Mouse (Mus musculus): Measurements from ENCODE around the gene Ide. TPM values are rescaled to one million over a fixed set of nuclear protein-coding genes. Genes with fewer than 3 reads are reported as not detected.

The Ide gene
- polyA plus RNA-seq, 1 experiment from 2014 or later: 104 TPM

GRCm38 (mm10) chr19:37308941-37309340 lies 28.7 kb downstream of the Ide start:
- in situ Hi-C loops (cut with MboI; ENCODE audit: low pct_unique_long_range_greater_than_20kb): no loop called here
- CTCF ChIA-PET: no interaction called here
- no peak for TF ChIP-seq CTCF (IDR thresholded peaks at IDR 0.05)
- ATAC-seq: no peak
- POLR2A ChIA-PET: no interaction called here
- no peaks in the 10 kb centered on the region for H3K27me3 ChIP-seq
- no peak for DNase-seq (ENCODE audit: low read depth, low spot score)

GRCm38 (mm10) chr19:37307826-37308545 lies 29.7 kb downstream of the Ide start:
- H3K27me3 ChIP-seq: no peaks in the 10 kb centered on the region
- TF ChIP-seq CTCF (IDR thresholded peaks at IDR 0.05): no peak
- in situ Hi-C loops (cut with MboI; ENCODE audit: low pct_unique_long_range_greater_than_20kb): no loop called here
- ChIA-PET CTCF (no interaction called here), POLR2A (interaction anchor here (0.6 kb wide), 1 partner anchor 1016 kb away, joined by 4 read pairs; no protein-coding TSS in a partner anchor)
- ATAC-seq (no peak), DNase-seq (ENCODE audit: low read depth, low spot score) (no peak)

- DNase-seq (ENCODE audit: low read depth, low spot score) (no peak), ATAC-seq (no peak)
- in situ Hi-C loops (cut with MboI; ENCODE audit: low pct_unique_long_range_greater_than_20kb): no loop called here
- ChIA-PET CTCF (interaction anchor here (1.3 to 1.6 kb wide), 2 partner anchors 16 kb away, joined by 3 to 6 read pairs; no protein-coding TSS in a partner anchor), POLR2A (no interaction called here)
- no peak for TF ChIP-seq CTCF (IDR thresholded peaks at IDR 0.05)
- no peaks in the 10 kb centered on the region for H3K27me3 ChIP-seq
These were observed 31.5 kb downstream of the Ide start for GRCm38 (mm10) chr19:37306176-37306575.

- CTCF ChIA-PET: interaction anchor here (1.2 kb wide), 1 partner anchor 25 kb away, joined by 3 read pairs; no protein-coding TSS in a partner anchor
- H3K27me3 ChIP-seq: no peaks in the 10 kb centered on the region
- no peak for TF ChIP-seq CTCF (IDR thresholded peaks at IDR 0.05)
- no peak for ATAC-seq
- DNase-seq (ENCODE audit: low read depth, low spot score): no peak
- in situ Hi-C loops (cut with MboI; ENCODE audit: low pct_unique_long_range_greater_than_20kb): no loop called here
- POLR2A ChIA-PET: no interaction called here
These were observed 32.8 kb downstream of the Ide start for GRCm38 (mm10) chr19:37304866-37305265.

- ATAC-seq (no peak), DNase-seq (ENCODE audit: low read depth, low spot score) (no peak)
- in situ Hi-C loops (cut with MboI; ENCODE audit: low pct_unique_long_range_greater_than_20kb): no loop called here
- ChIA-PET CTCF (interaction anchor here (1.0 to 1.4 kb wide), 4 partner anchors 9 to 24 kb away, joined by 3 to 4 read pairs (median 3); no protein-coding TSS in a partner anchor), POLR2A (interaction anchor here (1.4 kb wide), 1 partner anchor 24 kb away, joined by 3 read pairs; no protein-coding TSS in a partner anchor)
- no peaks in the 10 kb centered on the region for H3K27me3 ChIP-seq
- TF ChIP-seq CTCF (IDR thresholded peaks at IDR 0.05): no peak
These were observed 33.6 kb downstream of the Ide start for GRCm38 (mm10) chr19:37304006-37304405.

GRCm38 (mm10) chr19:37301733-37302132 lies 35.9 kb downstream of the Ide start:
- no peaks in the 10 kb centered on the region for H3K27me3 ChIP-seq
- ATAC-seq: no peak
- in situ Hi-C loops (cut with MboI; ENCODE audit: low pct_unique_long_range_greater_than_20kb): no loop called here
- CTCF ChIA-PET: no interaction called here
- no peak for TF ChIP-seq CTCF (IDR thresholded peaks at IDR 0.05)
- POLR2A ChIA-PET: no interaction called here
- no peak for DNase-seq (ENCODE audit: low read depth, low spot score)

GRCm38 (mm10) chr19:37291676-37292075 lies 46.0 kb downstream of the Ide start:
- no peak for TF ChIP-seq CTCF (IDR thresholded peaks at IDR 0.05)
- in situ Hi-C loops (cut with MboI; ENCODE audit: low pct_unique_long_range_greater_than_20kb): no loop called here
- ChIA-PET CTCF (interaction anchor here (0.9 kb wide), 1 partner anchor 61 kb away, joined by 3 read pairs; no protein-coding TSS in a partner anchor), POLR2A (no interaction called here)
- DNase-seq (ENCODE audit: low read depth, low spot score) (no peak), ATAC-seq (no peak)
- H3K27me3 ChIP-seq: no peaks in the 10 kb centered on the region

- H3K27me3 ChIP-seq: no peaks in the 10 kb centered on the region
- ATAC-seq (no peak), DNase-seq (ENCODE audit: low read depth, low spot score) (no peak)
- POLR2A ChIA-PET: no interaction called here
- CTCF ChIA-PET: interaction anchor here (0.9 to 1.9 kb wide), 3 partner anchors 15 to 128 kb away, joined by 3 to 6 read pairs (median 3); no protein-coding TSS in a partner anchor
- TF ChIP-seq CTCF (IDR thresholded peaks at IDR 0.05): no peak
- in situ Hi-C loops (cut with MboI; ENCODE audit: low pct_unique_long_range_greater_than_20kb): no loop called here
These were observed 46.7 kb downstream of the Ide start for GRCm38 (mm10) chr19:37290906-37291305.

- TF ChIP-seq CTCF (IDR thresholded peaks at IDR 0.05): no peak
- ATAC-seq: no peak
- in situ Hi-C loops (cut with MboI; ENCODE audit: low pct_unique_long_range_greater_than_20kb): no loop called here
- ChIA-PET CTCF (interaction anchor here (0.7 kb wide), 1 partner anchor 422 kb away, joined by 3 read pairs; no protein-coding TSS in a partner anchor), POLR2A (no interaction called here)
- no peak for DNase-seq (ENCODE audit: low read depth, low spot score)
- H3K27me3 ChIP-seq: no peaks in the 10 kb centered on the region
These were observed 52.9 kb downstream of the Ide start for GRCm38 (mm10) chr19:37284775-37285174.

GRCm38 (mm10) chr19:37283166-37283565 lies 54.5 kb downstream of the Ide start:
- ChIA-PET CTCF (interaction anchor here (1.7 kb wide), 1 partner anchor 18 kb away, joined by 5 read pairs; no protein-coding TSS in a partner anchor), POLR2A (no interaction called here)
- TF ChIP-seq CTCF (IDR thresholded peaks at IDR 0.05): no peak
- DNase-seq (ENCODE audit: low read depth, low spot score) (no peak), ATAC-seq (no peak)
- in situ Hi-C loops (cut with MboI; ENCODE audit: low pct_unique_long_range_greater_than_20kb): no loop called here
- no peaks in the 10 kb centered on the region for H3K27me3 ChIP-seq

GRCm38 (mm10) chr19:37281710-37282109 lies 55.9 kb downstream of the Ide start:
- ATAC-seq (no peak), DNase-seq (ENCODE audit: low read depth, low spot score) (no peak)
- POLR2A ChIA-PET: no interaction called here
- no peak for TF ChIP-seq CTCF (IDR thresholded peaks at IDR 0.05)
- CTCF ChIA-PET: interaction anchor here (1.7 kb wide), 1 partner anchor 17 kb away, joined by 5 read pairs; no protein-coding TSS in a partner anchor
- in situ Hi-C loops (cut with MboI; ENCODE audit: low pct_unique_long_range_greater_than_20kb): no loop called here
- no peaks in the 10 kb centered on the region for H3K27me3 ChIP-seq

Data from Patski (cell line).